Mouse (Mus musculus): ENCODE measurements around the gene Dhodh.

The Dhodh gene

GRCm38 (mm10) chr8:109608271-109609152 is at the start of gene Dhodh:
TSS of gene Dhodh (minus strand) at chr8:109608673.
- DNase-seq (ENCODE audit: low spot score) = peak; percentile 95

GRCm38 (mm10) chr8:109656860-109657259 is 48.4 kb upstream of the Dhodh start:
- no peak for DNase-seq (ENCODE audit: low spot score)

- no peak for DNase-seq (ENCODE audit: low spot score)
These were observed 42.3 kb upstream of the Dhodh start for GRCm38 (mm10) chr8:109650801-109651200.

GRCm38 (mm10) chr8:109648469-109648868 is 40.0 kb upstream of the Dhodh start:
- DNase-seq (ENCODE audit: low spot score) = no peak

- no peak for DNase-seq (ENCODE audit: low spot score)
These were observed 38.9 kb upstream of the Dhodh start for GRCm38 (mm10) chr8:109647331-109647730.

DNA sequence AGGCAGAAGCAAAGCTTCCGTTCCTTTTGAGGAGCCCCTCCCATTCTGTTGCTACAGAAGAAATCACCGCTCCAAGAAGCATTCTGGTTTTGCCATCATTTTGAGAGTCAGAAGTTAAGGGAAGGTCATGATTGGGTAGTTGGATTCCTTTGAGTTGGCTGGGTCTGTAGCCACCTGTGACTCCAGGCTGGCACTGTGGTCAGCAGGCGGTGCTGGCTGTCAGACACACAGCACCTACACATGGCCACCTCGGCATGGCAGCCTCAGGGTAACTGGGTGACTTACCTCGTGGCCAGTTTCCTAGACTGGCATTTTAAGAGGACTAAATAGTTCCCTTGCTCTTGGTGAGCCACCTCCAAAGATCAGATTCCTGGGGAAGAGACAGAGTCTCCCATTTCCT is 32.8 kb upstream of the Dhodh start:
- DNase-seq (ENCODE audit: low spot score) = no peak

DNA sequence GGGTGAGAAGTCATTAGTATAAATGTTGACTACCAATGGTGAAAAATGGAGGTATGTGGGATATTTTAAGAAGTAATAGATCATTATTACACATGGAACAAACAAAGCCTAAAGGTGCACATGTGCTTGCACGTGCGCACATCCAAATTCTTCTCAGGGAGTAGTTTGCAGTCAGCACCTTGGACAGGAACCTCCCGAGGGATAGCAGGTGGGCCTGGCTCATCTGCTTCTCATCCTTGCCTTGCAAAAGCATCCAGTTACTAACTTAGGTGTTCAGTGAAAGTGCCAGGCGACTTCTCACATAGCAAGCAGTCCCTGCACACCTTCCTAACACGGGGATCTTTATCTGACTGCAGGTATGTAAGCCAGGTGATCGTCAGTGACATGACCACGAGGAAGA is 31.9 kb upstream of the Dhodh start:
- DNase-seq (ENCODE audit: low spot score) = no peak

- DNase-seq (ENCODE audit: low spot score) = no peak
These were observed 30.4 kb upstream of the Dhodh start for GRCm38 (mm10) chr8:109638851-109639250.

GRCm38 (mm10) chr8:109635146-109635545 is 26.7 kb upstream of the Dhodh start:
- DNase-seq (ENCODE audit: low spot score) = no peak

- DNase-seq (ENCODE audit: low spot score) = no peak
These were observed 24.0 kb upstream of the Dhodh start for GRCm38 (mm10) chr8:109632498-109632897.

DNA sequence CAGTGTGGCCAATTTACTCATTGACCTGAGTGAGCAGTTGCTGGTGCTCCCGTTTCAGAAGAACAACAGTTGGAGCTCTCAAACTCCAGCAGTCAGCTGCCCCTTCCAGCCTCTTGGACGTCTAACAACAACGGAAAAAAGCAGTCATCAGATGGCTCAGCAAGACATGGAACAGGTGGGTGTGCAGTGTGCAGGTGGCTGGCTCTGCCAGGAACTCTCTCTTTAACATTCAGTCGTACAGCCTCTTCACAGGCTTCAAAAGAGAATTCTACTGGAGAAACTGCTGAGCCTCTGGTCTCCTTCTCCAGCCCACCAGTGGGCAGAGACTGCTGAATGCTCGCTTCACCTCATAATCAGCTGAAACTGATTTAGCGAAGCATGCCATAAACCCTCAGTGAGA is 20.2 kb upstream of the Dhodh start:
- no peak for DNase-seq (ENCODE audit: low spot score)

- DNase-seq (ENCODE audit: low spot score) = no peak
These were observed 7.1 kb upstream of the Dhodh start for GRCm38 (mm10) chr8:109615569-109615968.

- DNase-seq (ENCODE audit: low spot score) = peak; percentile 61
These were observed 6.1 kb upstream of the Dhodh start, which contains the start of gene Pkd1l3 for GRCm38 (mm10) chr8:109614243-109615210. TSS of gene Pkd1l3 (plus strand) at chr8:109614517.

DNA sequence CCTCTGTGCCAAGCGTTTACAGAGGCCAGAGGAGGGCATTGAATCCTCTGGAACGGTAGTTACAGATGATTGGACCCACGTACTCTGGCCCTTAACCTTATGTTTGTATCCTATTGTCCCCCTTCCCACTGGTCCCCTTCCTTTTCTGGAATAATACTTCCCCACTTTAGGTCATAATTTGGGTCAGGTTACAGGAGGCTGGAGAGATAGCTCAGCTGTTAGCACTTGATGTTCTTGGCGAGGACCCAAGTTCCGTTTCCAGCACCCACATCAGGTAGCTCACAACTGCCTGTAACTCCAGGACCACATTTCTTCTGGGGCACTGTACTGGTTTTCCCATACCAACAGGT is 655 bp upstream of the Dhodh start:
- no peak for DNase-seq (ENCODE audit: low spot score)

DNA sequence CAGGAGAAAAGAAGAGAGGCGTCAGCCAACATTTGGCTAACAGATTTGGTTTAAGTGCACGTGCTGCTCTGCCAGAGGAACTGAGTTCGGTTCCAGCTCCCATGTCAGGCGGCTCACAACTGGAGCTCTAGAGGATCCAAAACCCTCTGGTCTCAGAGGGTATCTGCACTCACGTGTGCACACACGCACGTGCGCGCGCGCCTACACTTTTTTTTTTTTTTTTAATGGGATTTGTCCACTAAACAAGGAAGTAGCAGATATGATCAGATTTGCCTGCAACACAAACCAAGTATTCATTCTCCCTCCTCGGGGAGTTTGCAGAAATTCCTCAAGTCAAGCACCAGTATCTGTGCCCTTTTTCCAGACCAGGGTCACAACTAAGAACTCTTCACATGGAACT is 823 bp downstream of the Dhodh start:
- DNase-seq (ENCODE audit: low spot score) = peak; percentile 14

- no peak for DNase-seq (ENCODE audit: low spot score)
These were observed 1.7 kb downstream of the Dhodh start for GRCm38 (mm10) chr8:109606725-109607124.

- peak; percentile 62 for DNase-seq (ENCODE audit: low spot score)
These were observed 12.6 kb downstream of the Dhodh start for GRCm38 (mm10) chr8:109595854-109596253.

- peak; percentile 39 for DNase-seq (ENCODE audit: low spot score)
These were observed 15.2 kb downstream of the Dhodh start for GRCm38 (mm10) chr8:109593117-109593788.

DNA sequence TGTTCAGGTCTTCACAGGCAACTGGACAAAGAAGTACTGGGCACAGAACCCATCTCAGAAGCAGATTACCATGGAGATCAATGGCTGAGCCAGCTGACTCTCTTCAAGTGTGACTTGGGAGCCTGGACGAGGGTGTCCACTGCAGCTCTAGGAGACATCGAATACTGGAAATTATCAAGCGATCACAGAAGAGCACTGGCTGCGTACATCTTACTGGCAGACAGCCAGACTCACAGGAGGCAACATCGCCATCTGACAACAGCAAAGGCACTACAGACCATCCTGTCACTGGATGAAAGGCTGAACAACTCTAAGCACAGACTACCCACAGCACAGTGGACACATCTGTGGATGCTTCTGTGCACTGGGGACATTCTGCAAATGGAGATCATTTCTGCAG is 16.3 kb downstream of the Dhodh start:
- no peak for DNase-seq (ENCODE audit: low spot score)

GRCm38 (mm10) chr8:109591367-109591766 is 17.1 kb downstream of the Dhodh start:
- DNase-seq (ENCODE audit: low spot score) = no peak

- DNase-seq (ENCODE audit: low spot score) = no peak
These were observed 17.6 kb downstream of the Dhodh start for GRCm38 (mm10) chr8:109590901-109591300.

GRCm38 (mm10) chr8:109586972-109587504 is 21.4 kb downstream of the Dhodh start:
- DNase-seq (ENCODE audit: low spot score) = no peak

All from c-Kit-positive CD71-positive TER-119-positive erythroid progenitor cells, embryonic 14.5 days (primary cell).